Mouse (Mus musculus) hindbrain, embryonic 10.5 days (tissue): ENCODE measurements around the gene Mylk. TPM values are rescaled to one million over a fixed set of nuclear protein-coding genes. Genes with fewer than 3 reads are reported as not detected.

Experiments
- DNase-seq: peaks from one replicate; pipeline ENCODE4 v3.0.0-alpha.2; 2017; ENCODE audit warnings: low spot score
- H3K27ac ChIP-seq: fragments of 300-500 bp; sonication (generic); 2 replicates; pipeline ENCODE4 v1.5.1; 2016; ENCODE audit warnings: mild to moderate bottlenecking, moderate library complexity
- H3K27me3 ChIP-seq: fragments of 300-500 bp; sonication (generic); 2 replicates; pipeline ENCODE4 v1.6.1; 2016; ENCODE audit warnings: mild to moderate bottlenecking; ENCODE audit not compliant: poor library complexity, insufficient read depth, severe bottlenecking
- H3K36me3 ChIP-seq: fragments of 300-500 bp; sonication (generic); 2 replicates; pipeline ENCODE4 v1.6.1; 2016; ENCODE audit warnings: mild to moderate bottlenecking, moderate library complexity
- H3K4me1 ChIP-seq: fragments of 300-500 bp; sonication (generic); replicated peaks from 2 replicates; pipeline ENCODE4 v1.6.1; 2016; ENCODE audit warnings: mild to moderate bottlenecking
- H3K4me3 ChIP-seq: fragments of 300-500 bp; sonication (generic); 2 replicates; pipeline ENCODE4 v1.5.1; 2016; ENCODE audit warnings: mild to moderate bottlenecking, moderate library complexity
- H3K9me3 ChIP-seq: fragments of 300-500 bp; sonication (generic); 2 replicates; pipeline ENCODE4 v1.6.1; 2016; ENCODE audit warnings: mild to moderate bottlenecking, moderate library complexity
- WGBS: fragments of 180-500 bp; shearing (Covaris S2); methylation state at CpG from one replicate; pipeline ENCODE4 v1.1.7; 2016; 5-methylcytosine and 5-hydroxymethylcytosine counted together
- polyA plus RNA-seq: library from polyadenylated mRNA; unstranded; fragments of >200 nt; fragmentation: Nextera tagmentation; extraction: Ambion mirVana; gene quantifications from 2 replicates; pipeline ENCODE4 v1.2.1, GENCODE M21; 2016

The Mylk gene
- polyA plus RNA-seq, 1 experiment from 2014 or later, result 5.7 TPM

- 0 out of 2 replicates have a peak, but pooled peaks cover 6% of the 10 kb centered on the region for H3K36me3 ChIP-seq
- peaks cover 42% of the 10 kb centered on the region for H3K4me1 ChIP-seq
- 71% methylated on average over 6 of the region's 6 CpGs for WGBS
- H3K27ac ChIP-seq, result peak overlapping the region; percentile 64
- no peak overlapping the region for H3K4me3 ChIP-seq
- no peaks in the 10 kb centered on the region for H3K27me3 ChIP-seq
- DNase-seq, result no peak
- H3K9me3 ChIP-seq, result no peaks in the 10 kb centered on the region
These were observed 180.1 kb downstream of the Mylk start for GRCm38 (mm10) chr16:34924937-34925618.

GRCm38 (mm10) chr16:34926531-34927435 is 181.8 kb downstream of the Mylk start:
- peak overlapping the region; percentile 63; the same call in 1 of the 2 replicates for H3K27ac ChIP-seq

GRCm38 (mm10) chr16:34929686-34930085 is 184.7 kb downstream of the Mylk start:
- Histone ChIP-seq H3K9me3 (no peaks in the 10 kb centered on the region), H3K27me3 (no peaks in the 10 kb centered on the region), H3K4me1 (peaks cover 28% of the 10 kb centered on the region), H3K27ac (peak overlapping the region; percentile 17; the same call in 1 of the 2 replicates), H3K4me3 (no peak overlapping the region), H3K36me3 (no peaks in the 10 kb centered on the region)
- WGBS, result 74% methylated on average over 8 of the region's 8 CpGs
- no peak for DNase-seq

More at GRCm38 (mm10) chr16:34926531-34927435, 181.8 kb downstream of the Mylk start:
- Histone ChIP-seq H3K9me3 (no peaks in the 10 kb centered on the region), H3K4me3 (no peak overlapping the region), H3K4me1 (peaks cover 28% of the 10 kb centered on the region), H3K36me3 (0 out of 2 replicates have a peak, but pooled peaks cover 2% of the 10 kb centered on the region), H3K27me3 (no peaks in the 10 kb centered on the region)
- WGBS, result 78% methylated on average over 9 of the region's 9 CpGs
- DNase-seq, result no peak

- Histone ChIP-seq H3K27me3 (no peaks in the 10 kb centered on the region), H3K9me3 (no peaks in the 10 kb centered on the region), H3K27ac (peak overlapping the region; percentile 17), H3K36me3 (no peaks in the 10 kb centered on the region), H3K4me1 (peaks cover 27% of the 10 kb centered on the region), H3K4me3 (no peak overlapping the region)
- DNase-seq, result no peak
- 86% methylated on average over 7 of the region's 7 CpGs for WGBS
These were observed 185.1 kb downstream of the Mylk start for GRCm38 (mm10) chr16:34930110-34930509.

GRCm38 (mm10) chr16:34931306-34931705 is 186.3 kb downstream of the Mylk start:
- H3K4me1 ChIP-seq, result peaks cover 28% of the 10 kb centered on the region
- H3K27ac ChIP-seq, result no peak overlapping the region
- DNase-seq, result no peak
- H3K4me3 ChIP-seq, result no peak overlapping the region
- H3K9me3 ChIP-seq, result no peaks in the 10 kb centered on the region
- H3K27me3 ChIP-seq, result no peaks in the 10 kb centered on the region
- no peaks in the 10 kb centered on the region for H3K36me3 ChIP-seq
- 85% methylated on average over 2 of the region's 2 CpGs for WGBS

GRCm38 (mm10) chr16:34933173-34933572 is 188.2 kb downstream of the Mylk start:
- Histone ChIP-seq H3K4me1 (peaks cover 39% of the 10 kb centered on the region), H3K27ac (no peak overlapping the region), H3K36me3 (no peaks in the 10 kb centered on the region), H3K4me3 (no peak overlapping the region), H3K27me3 (no peaks in the 10 kb centered on the region), H3K9me3 (no peaks in the 10 kb centered on the region)
- DNase-seq, result no peak
- WGBS, result 86% methylated on average over 4 of the region's 4 CpGs

GRCm38 (mm10) chr16:34934486-34934885 is 189.5 kb downstream of the Mylk start:
- Histone ChIP-seq H3K9me3 (no peaks in the 10 kb centered on the region), H3K27me3 (no peaks in the 10 kb centered on the region), H3K27ac (no peak overlapping the region), H3K36me3 (no peaks in the 10 kb centered on the region), H3K4me1 (peaks cover 41% of the 10 kb centered on the region), H3K4me3 (no peak overlapping the region)
- DNase-seq, result no peak
- WGBS, result 49% methylated on average over 6 of the region's 6 CpGs

- peaks cover 40% of the 10 kb centered on the region for H3K4me1 ChIP-seq
These were observed 190.7 kb downstream of the Mylk start for GRCm38 (mm10) chr16:34935514-34936338.

GRCm38 (mm10) chr16:34936339-34936810 is 191.4 kb downstream of the Mylk start:
- WGBS, result 54% methylated on average over 9 of the region's 9 CpGs
- Histone ChIP-seq H3K9me3 (no peaks in the 10 kb centered on the region), H3K36me3 (no peaks in the 10 kb centered on the region), H3K4me3 (no peak overlapping the region), H3K27me3 (no peaks in the 10 kb centered on the region), H3K27ac (peak overlapping the region; percentile 2), H3K4me1 (peaks cover 40% of the 10 kb centered on the region)
- no peak for DNase-seq

More at GRCm38 (mm10) chr16:34935514-34936338, 190.7 kb downstream of the Mylk start:
- Histone ChIP-seq H3K36me3 (no peaks in the 10 kb centered on the region), H3K9me3 (no peaks in the 10 kb centered on the region), H3K27me3 (no peaks in the 10 kb centered on the region), H3K27ac (peak overlapping the region; percentile 2; the same call in 1 of the 2 replicates), H3K4me3 (no peak overlapping the region)
- DNase-seq, result peak; percentile 45
- WGBS, result 43% methylated on average over 9 of the region's 9 CpGs

GRCm38 (mm10) chr16:34937611-34938010 is 192.6 kb downstream of the Mylk start:
- Histone ChIP-seq H3K27ac (peak overlapping the region; percentile 71), H3K4me1 (peaks cover 47% of the 10 kb centered on the region), H3K4me3 (no peak overlapping the region), H3K27me3 (no peaks in the 10 kb centered on the region), H3K9me3 (no peaks in the 10 kb centered on the region), H3K36me3 (no peaks in the 10 kb centered on the region)
- 61% methylated on average over 4 of the region's 4 CpGs for WGBS
- DNase-seq, result no peak

- Histone ChIP-seq H3K27me3 (no peaks in the 10 kb centered on the region), H3K36me3 (no peaks in the 10 kb centered on the region), H3K9me3 (no peaks in the 10 kb centered on the region), H3K27ac (peak overlapping the region; percentile 71), H3K4me3 (no peak overlapping the region), H3K4me1 (peaks cover 47% of the 10 kb centered on the region)
- WGBS, result 83% methylated on average over 2 of the region's 2 CpGs
- no peak for DNase-seq
These were observed 193.2 kb downstream of the Mylk start for GRCm38 (mm10) chr16:34938248-34938647.

- Histone ChIP-seq H3K9me3 (no peaks in the 10 kb centered on the region), H3K4me1 (peaks cover 43% of the 10 kb centered on the region), H3K27ac (no peak overlapping the region), H3K36me3 (no peaks in the 10 kb centered on the region), H3K27me3 (no peaks in the 10 kb centered on the region), H3K4me3 (no peak overlapping the region)
- WGBS, result 84% methylated on average over 5 of the region's 5 CpGs
- no peak for DNase-seq
These were observed 194.9 kb downstream of the Mylk start for GRCm38 (mm10) chr16:34939951-34940350.
